10 mouse cellular contexts compared by ENCODE assay signal in the genomic region with DNA sequence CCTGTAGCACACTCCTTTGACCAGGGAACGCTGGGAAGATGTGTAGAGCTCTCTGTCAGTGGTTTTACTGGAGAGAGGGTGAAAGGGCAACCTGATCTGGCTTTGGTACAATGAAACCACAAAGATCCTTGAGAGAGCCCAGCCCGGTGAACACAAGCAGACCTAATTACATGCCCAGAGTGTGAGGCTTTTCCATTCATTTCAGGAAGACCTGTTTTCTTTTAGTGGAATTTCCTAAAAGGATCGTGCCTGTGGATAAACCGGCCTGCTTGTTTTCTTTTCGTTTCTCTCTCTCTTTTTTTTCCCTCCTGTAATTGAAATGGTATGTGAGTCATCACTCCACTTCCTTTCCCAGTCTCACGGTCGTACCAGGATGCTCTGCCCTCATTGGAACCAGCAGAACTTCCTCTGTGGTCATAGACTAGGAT.
DNase-seq lines count a peak whose midpoint lies in the region; ATAC-seq and TF ChIP-seq lines count a peak whose summit lies in the region.
"Had no signal": no experiment of that assay in that cellular context is flagged by ENCODE, and none has a peak within 500 bp of the region (broad histone marks: within the 10 kb centered on the region; RNA-seq: fewer than 3 reads in every experiment).

No protein-coding gene starts in this region.

- peaks cover 66% of the 10 kb centered on the region for H3K27me3 ChIP-seq in forebrain, embryonic 10.5 days (ENCODE audit: poor library complexity, severe bottlenecking)
- no peaks in the 10 kb centered on the region for H3K27me3 ChIP-seq in forebrain, postnatal 0 days (ENCODE audit: insufficient read depth, low read length)
- peaks cover 71% of the 10 kb centered on the region for H3K27me3 ChIP-seq in midbrain, embryonic 14.5 days (ENCODE audit: control insufficient read depth, insufficient read depth, low read length)
- H3K27me3 ChIP-seq in midbrain, embryonic 16.5 days (ENCODE audit: control insufficient read depth, insufficient read depth, low read depth, low read length), result peaks cover 24% of the 10 kb centered on the region
- H3K27me3 ChIP-seq in heart, embryonic 15.5 days, result no peaks in the 10 kb centered on the region
- H3K27me3 ChIP-seq in neural tube, embryonic 11.5 days (ENCODE audit: control insufficient read depth, insufficient read depth, low read length), result no peaks in the 10 kb centered on the region

- H3K4me3 ChIP-seq in forebrain, embryonic 10.5 days, result no peak overlapping the region
- no peak overlapping the region for H3K4me3 ChIP-seq in forebrain, postnatal 0 days (ENCODE audit: low read depth, low read length)
- no peak overlapping the region for H3K4me3 ChIP-seq in midbrain, embryonic 14.5 days (replicated peaks; ENCODE audit: low read depth, low read length)
- no peak overlapping the region for H3K4me3 ChIP-seq in midbrain, embryonic 16.5 days (ENCODE audit: low read depth, low read length)
- no peak overlapping the region for H3K4me3 ChIP-seq in heart, embryonic 15.5 days
- no peak overlapping the region for H3K4me3 ChIP-seq in neural tube, embryonic 11.5 days (ENCODE audit: low read depth, low read length)
- H3K4me3 ChIP-seq: midbrain, embryonic 15.5 days had no signal

- DNase-seq in forebrain, embryonic 10.5 days (ENCODE audit: extremely low spot score, low spot score), result peak; percentile 25
- DNase-seq in forebrain, postnatal 0 days, result no peak
- DNase-seq in midbrain, embryonic 14.5 days, result peak; percentile 30
- peak; percentile 15 for DNase-seq in neural tube, embryonic 11.5 days (ENCODE audit: low spot score)
- no peak for DNase-seq in thymus, postnatal 0 days (ENCODE audit: low spot score)
- no peak for DNase-seq in kidney, postnatal 25 days

- H3K27ac ChIP-seq in forebrain, embryonic 10.5 days, result peak overlapping the region; percentile 9
- H3K27ac ChIP-seq in forebrain, postnatal 0 days (ENCODE audit: low read depth, low read length), result no peak overlapping the region
- H3K27ac ChIP-seq in midbrain, embryonic 14.5 days (replicated peaks; ENCODE audit: low read depth, low read length), result no peak overlapping the region
- no peak overlapping the region for H3K27ac ChIP-seq in midbrain, embryonic 16.5 days (ENCODE audit: low read length)
- H3K27ac ChIP-seq in heart, embryonic 15.5 days, result peak overlapping the region; percentile 66
- H3K27ac ChIP-seq in neural tube, embryonic 11.5 days (ENCODE audit: low read depth, low read length), result no peak overlapping the region
- H3K27ac ChIP-seq: midbrain, embryonic 15.5 days had no signal

- H3K4me2 ChIP-seq in forebrain, postnatal 0 days (ENCODE audit: low read depth), result no peak overlapping the region
- H3K4me2 ChIP-seq in midbrain, embryonic 14.5 days (ENCODE audit: low read length), result no peak overlapping the region
- no peak overlapping the region for H3K4me2 ChIP-seq in midbrain, embryonic 16.5 days (ENCODE audit: low read length)
- no peak overlapping the region for H3K4me2 ChIP-seq in heart, embryonic 15.5 days
- H3K4me2 ChIP-seq in neural tube, embryonic 11.5 days (ENCODE audit: low read depth), result no peak overlapping the region
- H3K4me2 ChIP-seq: midbrain, embryonic 15.5 days had no signal

- 5% methylated on average over 7 of the region's 7 CpGs for WGBS in forebrain, embryonic 10.5 days
- 11% methylated on average over 7 of the region's 7 CpGs for WGBS in forebrain, postnatal 0 days
- WGBS in midbrain, embryonic 14.5 days, result 13% methylated on average over 7 of the region's 7 CpGs
- WGBS in midbrain, embryonic 16.5 days, result 15% methylated on average over 7 of the region's 7 CpGs
- WGBS in heart, embryonic 15.5 days, result 28% methylated on average over 7 of the region's 7 CpGs
- 32% methylated on average over 7 of the region's 7 CpGs for WGBS in neural tube, embryonic 11.5 days

- H3K4me1 ChIP-seq in forebrain, embryonic 10.5 days, result peaks cover 35% of the 10 kb centered on the region
- peaks cover 6% of the 10 kb centered on the region; the same call in 1 of the 2 replicates for H3K4me1 ChIP-seq in forebrain, postnatal 0 days (ENCODE audit: insufficient read depth)
- H3K4me1 ChIP-seq in midbrain, embryonic 14.5 days (ENCODE audit: control insufficient read depth, insufficient read depth, low read length), result peaks cover 4% of the 10 kb centered on the region; the same call in 1 of the 2 replicates
- 0 out of 2 replicates have a peak, but pooled peaks cover 4% of the 10 kb centered on the region for H3K4me1 ChIP-seq in midbrain, embryonic 16.5 days (ENCODE audit: control insufficient read depth, insufficient read depth, low read length)
- no peaks in the 10 kb centered on the region for H3K4me1 ChIP-seq in heart, embryonic 15.5 days (replicated peaks)
- H3K4me1 ChIP-seq in neural tube, embryonic 11.5 days (ENCODE audit: control insufficient read depth, insufficient read depth, low read length), result peaks cover 2% of the 10 kb centered on the region; the same call in 1 of the 2 replicates
- H3K4me1 ChIP-seq: midbrain, embryonic 15.5 days had no signal

- no peak for TF ChIP-seq CTCF in forebrain, postnatal 0 days (IDR thresholded peaks at IDR 0.05; ENCODE audit: low read depth)

- no peaks in the 10 kb centered on the region for H3K36me3 ChIP-seq in forebrain, embryonic 10.5 days (replicated peaks)
- H3K36me3 ChIP-seq in forebrain, postnatal 0 days (ENCODE audit: insufficient read depth), result no peaks in the 10 kb centered on the region
- no peaks in the 10 kb centered on the region for H3K36me3 ChIP-seq in midbrain, embryonic 14.5 days (ENCODE audit: control insufficient read depth, insufficient read depth, low read length)
- no peaks in the 10 kb centered on the region for H3K36me3 ChIP-seq in midbrain, embryonic 16.5 days (ENCODE audit: control insufficient read depth, insufficient read depth, low read length)
- no peaks in the 10 kb centered on the region for H3K36me3 ChIP-seq in heart, embryonic 15.5 days
- H3K36me3 ChIP-seq in neural tube, embryonic 11.5 days (ENCODE audit: control insufficient read depth, insufficient read depth, low read length), result no peaks in the 10 kb centered on the region
- H3K36me3 ChIP-seq: midbrain, embryonic 15.5 days had no signal

- no peaks in the 10 kb centered on the region for H3K9me3 ChIP-seq in forebrain, embryonic 10.5 days
- H3K9me3 ChIP-seq in forebrain, postnatal 0 days (ENCODE audit: low read length), result no peaks in the 10 kb centered on the region
- no peaks in the 10 kb centered on the region for H3K9me3 ChIP-seq in midbrain, embryonic 14.5 days (ENCODE audit: control insufficient read depth, low read length)
- H3K9me3 ChIP-seq in midbrain, embryonic 16.5 days (replicated peaks; ENCODE audit: control insufficient read depth, low read length, poor library complexity, severe bottlenecking), result no peaks in the 10 kb centered on the region
- no peaks in the 10 kb centered on the region for H3K9me3 ChIP-seq in heart, embryonic 15.5 days (replicated peaks)
- H3K9me3 ChIP-seq in neural tube, embryonic 11.5 days (ENCODE audit: control insufficient read depth, low read length), result no peaks in the 10 kb centered on the region
- H3K9me3 ChIP-seq: midbrain, embryonic 15.5 days had no signal

- no peak overlapping the region for H3K9ac ChIP-seq in forebrain, postnatal 0 days
- no peak overlapping the region for H3K9ac ChIP-seq in midbrain, embryonic 14.5 days (replicated peaks; ENCODE audit: low read length)
- H3K9ac ChIP-seq in midbrain, embryonic 16.5 days (ENCODE audit: low read depth, low read length), result no peak overlapping the region
- H3K9ac ChIP-seq in heart, embryonic 15.5 days, result no peak overlapping the region
- no peak overlapping the region for H3K9ac ChIP-seq in neural tube, embryonic 11.5 days (ENCODE audit: low read length)
- H3K9ac ChIP-seq: midbrain, embryonic 15.5 days had no signal

- ATAC-seq in forebrain, postnatal 0 days, result no peak
- ATAC-seq in midbrain, embryonic 14.5 days (ENCODE audit: low FRiP score, low TSS enrichment), result no peak
- no peak for ATAC-seq in midbrain, embryonic 16.5 days
- ATAC-seq in heart, embryonic 15.5 days (replicated peaks; ENCODE audit: insufficient number of reproducible peaks, insufficient read depth, low FRiP score, low read depth), result no peak
- no peak for ATAC-seq in neural tube, embryonic 11.5 days (ENCODE audit: insufficient read depth, low FRiP score, low TSS enrichment)
- ATAC-seq: inflammation-experienced regulatory T-cells, adult 6 months; midbrain, embryonic 15.5 days had no signal

Comparison
In these comparisons a context has a peak if more than half of its experiments do, and no peak if none do; other contexts are left out.
1. DNase-seq: peak in forebrain, embryonic 10.5 days (single experiment), midbrain, embryonic 14.5 days (single experiment) and neural tube, embryonic 11.5 days (single experiment); none in forebrain, postnatal 0 days (single experiment), thymus, postnatal 0 days (single experiment) and kidney, postnatal 25 days (0 of 2).
2. H3K27ac ChIP-seq: peak in forebrain, embryonic 10.5 days (single experiment) and heart, embryonic 15.5 days (single experiment); none in forebrain, postnatal 0 days (single experiment), midbrain, embryonic 14.5 days (single experiment), midbrain, embryonic 16.5 days (single experiment) and neural tube, embryonic 11.5 days (single experiment).